Mouse (Mus musculus) hindbrain, embryonic 13.5 days (tissue): Measurements from ENCODE around the gene Prkcsh. TPM values are rescaled to one million over a fixed set of nuclear protein-coding genes. Genes with fewer than 3 reads are reported as not detected.

Experiments
- ATAC-seq: fragments of 200-750 bp; cut with Nextera tagmentation; 2 replicates; pipeline ENCODE4 v1.8.0; 2017; ENCODE audit warnings: moderate TSS enrichment; ENCODE audit not compliant: low FRiP score
- H3K27ac ChIP-seq: fragments of 300-500 bp; sonication (generic); 2 replicates; pipeline ENCODE4 v1.5.1; 2015; ENCODE audit warnings: inconsistent platforms, mild to moderate bottlenecking, moderate library complexity
- H3K27me3 ChIP-seq: fragments of 300-500 bp; sonication (generic); 2 replicates; pipeline ENCODE4 v1.6.1; 2015; ENCODE audit warnings: mild to moderate bottlenecking, inconsistent platforms
- H3K36me3 ChIP-seq: fragments of 300-500 bp; sonication (generic); 2 replicates; pipeline ENCODE4 v1.6.1; 2015; ENCODE audit warnings: mild to moderate bottlenecking, inconsistent platforms
- H3K4me1 ChIP-seq: fragments of 300-500 bp; sonication (generic); replicated peaks from 2 replicates; pipeline ENCODE4 v1.6.1; 2015; ENCODE audit warnings: inconsistent platforms
- H3K4me2 ChIP-seq: fragments of 300-500 bp; sonication (generic); 2 replicates; pipeline ENCODE4 v1.6.1; 2015; ENCODE audit warnings: inconsistent platforms, mild to moderate bottlenecking, moderate library complexity
- H3K4me3 ChIP-seq: fragments of 300-500 bp; sonication (generic); 2 replicates; pipeline ENCODE4 v1.5.1; 2015; ENCODE audit warnings: mild to moderate bottlenecking, inconsistent platforms
- H3K9ac ChIP-seq: fragments of 300-500 bp; sonication (generic); 2 replicates; pipeline ENCODE4 v1.6.1; 2015; ENCODE audit warnings: mild to moderate bottlenecking, inconsistent platforms
- H3K9me3 ChIP-seq: fragments of 300-500 bp; sonication (generic); 2 replicates; pipeline ENCODE4 v1.6.1; 2016; ENCODE audit warnings: inconsistent platforms
- WGBS: fragments of 180-500 bp; shearing (Covaris S2); methylation state at CpG from one replicate; pipeline ENCODE4 v1.1.7; 2015; 5-methylcytosine and 5-hydroxymethylcytosine counted together
- polyA plus RNA-seq: library from polyadenylated mRNA; unstranded; fragments of >200 nt; fragmentation: Nextera tagmentation; extraction: Ambion mirVana; gene quantifications from 2 replicates; pipeline ENCODE4 v1.2.1, GENCODE M21; 2015

The Prkcsh gene
- polyA plus RNA-seq, 1 experiment from 2014 or later: 99.3 TPM

DNA sequence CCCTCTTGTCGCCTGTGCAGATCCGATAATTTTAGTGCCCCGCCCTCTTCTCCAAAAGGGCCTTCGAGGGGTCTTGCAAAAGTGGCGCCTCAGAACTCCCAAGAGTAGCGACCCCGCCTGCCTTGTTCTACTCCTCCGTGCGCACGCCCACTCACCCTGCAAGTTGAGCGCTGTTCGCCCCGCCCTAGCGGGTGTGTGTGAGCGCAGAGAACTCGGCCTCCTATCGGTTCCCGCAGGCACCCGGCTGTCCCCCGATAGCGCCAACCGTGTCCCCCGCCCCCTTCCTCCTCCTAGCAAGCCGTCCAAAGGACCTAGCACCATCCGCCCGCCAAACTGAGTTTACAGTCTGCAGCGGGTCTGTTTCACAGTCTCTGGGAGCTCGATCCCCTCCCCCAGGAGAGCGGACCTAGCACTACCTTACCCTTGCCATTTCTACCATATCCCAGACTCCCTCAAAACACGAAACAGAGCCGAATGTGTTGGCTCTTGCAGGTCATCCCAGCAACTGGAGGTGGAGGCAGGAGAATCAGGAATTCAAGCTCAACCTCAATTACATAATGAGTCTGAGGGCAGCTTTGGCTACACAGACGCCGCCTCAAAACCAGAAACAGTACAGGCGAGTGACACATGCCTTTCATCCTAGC, 40.1 kb upstream of the Prkcsh start:
- H3K9me3 ChIP-seq: no peaks in the 10 kb centered on the region
- peak overlapping the region; percentile 66 for H3K4me2 ChIP-seq
- 3% methylated on average over 34 of the region's 34 CpGs for WGBS
- peaks cover 7% of the 10 kb centered on the region; the same call in 1 of the 2 replicates for H3K36me3 ChIP-seq
- H3K27ac ChIP-seq: no peak overlapping the region
- H3K9ac ChIP-seq: peak overlapping the region; percentile 65
- H3K4me1 ChIP-seq: peaks cover 30% of the 10 kb centered on the region
- peak overlapping the region; percentile 38 for H3K4me3 ChIP-seq
- ATAC-seq: peak; percentile 63
- H3K27me3 ChIP-seq: peaks cover 62% of the 10 kb centered on the region

DNA sequence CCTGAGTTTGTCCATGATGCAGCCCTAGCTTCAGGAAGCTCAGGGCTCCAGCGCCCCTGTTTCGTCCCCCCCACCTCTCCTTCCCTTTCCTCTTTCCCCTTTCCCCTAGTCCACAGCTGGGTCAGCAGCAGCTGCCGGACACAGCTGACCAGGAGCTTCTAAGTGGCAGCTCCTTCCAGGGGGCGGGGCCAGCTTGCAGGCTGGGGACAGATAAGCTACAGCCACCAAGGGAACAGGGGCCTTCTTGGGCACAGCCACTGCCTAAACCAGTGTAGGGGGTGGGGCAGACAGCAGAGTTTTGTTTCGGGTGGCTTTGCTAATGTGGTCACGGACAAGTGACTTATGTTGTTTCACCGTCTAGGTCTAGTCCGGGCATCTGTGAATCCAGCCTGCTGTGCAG, 39.2 kb upstream of the Prkcsh start, which contains the start of gene Epor:
Epor (minus strand) TSS at position 90 of the 400 bp plus-strand sequence.
- peak within 1 kb of the TSS; percentile 38 for H3K4me3 ChIP-seq
- H3K27ac ChIP-seq: no peak within 1 kb of the TSS
- H3K4me1 ChIP-seq: peaks cover 30% of the 10 kb centered on the region
- H3K4me2 ChIP-seq: peak within 1 kb of the TSS; percentile 66
- no peaks in the 10 kb centered on the region for H3K9me3 ChIP-seq
- peak within 1 kb of the TSS; percentile 65 for H3K9ac ChIP-seq
- H3K27me3 ChIP-seq: peaks cover 64% of the 10 kb centered on the region
- H3K36me3 ChIP-seq: peaks cover 5% of the 10 kb centered on the region; the same call in 1 of the 2 replicates
- no peak for ATAC-seq
- 19% methylated on average over 8 of the region's 8 CpGs for WGBS

DNA sequence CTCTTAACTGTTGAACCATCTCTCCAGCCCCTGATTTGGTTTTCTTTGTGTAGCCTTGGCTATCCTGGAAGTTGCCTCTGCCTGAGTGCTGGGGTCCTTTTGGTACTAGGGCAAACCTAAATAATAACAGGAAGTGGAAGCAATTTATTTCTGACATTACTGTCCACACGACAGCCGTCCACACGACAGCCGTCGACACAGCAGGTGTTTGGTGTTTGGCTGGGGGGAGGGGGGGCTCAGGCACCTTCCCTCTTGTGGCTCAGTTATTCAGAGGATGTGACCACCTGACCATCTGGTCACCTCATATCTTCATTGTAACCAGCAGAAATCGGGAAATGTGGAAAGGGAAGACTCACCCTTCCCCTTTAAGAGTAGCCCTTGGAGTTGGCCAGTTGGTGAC, 33.7 kb upstream of the Prkcsh start:
- H3K4me2 ChIP-seq: no peak overlapping the region
- H3K27me3 ChIP-seq: peaks cover 10% of the 10 kb centered on the region
- no peaks in the 10 kb centered on the region for H3K9me3 ChIP-seq
- H3K4me1 ChIP-seq: no peaks in the 10 kb centered on the region
- no peak for ATAC-seq
- H3K9ac ChIP-seq: no peak overlapping the region
- no peaks in the 10 kb centered on the region for H3K36me3 ChIP-seq
- WGBS: 75% methylated on average over 6 of the region's 6 CpGs
- no peak overlapping the region for H3K27ac ChIP-seq
- no peak overlapping the region for H3K4me3 ChIP-seq

DNA sequence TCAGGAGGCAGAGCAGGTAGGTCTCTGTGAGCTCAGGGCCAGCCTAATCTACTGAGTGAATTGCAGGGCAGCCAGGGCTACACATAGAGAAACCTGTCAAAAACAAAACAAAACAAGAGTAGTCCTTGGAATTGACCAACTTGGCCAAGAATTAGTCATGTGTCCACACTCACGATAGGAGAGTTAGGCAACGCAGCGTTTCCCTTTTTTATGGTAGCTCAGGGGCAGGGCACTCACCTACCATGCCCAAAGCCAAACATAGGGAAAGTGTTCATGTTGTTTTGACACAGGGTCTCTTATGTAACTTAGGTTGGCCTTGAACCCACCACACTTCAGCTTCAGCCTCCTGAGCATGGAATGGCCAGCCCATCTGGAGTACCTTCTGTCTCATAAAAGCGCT, 33.3 kb upstream of the Prkcsh start:
- ATAC-seq: no peak
- no peaks in the 10 kb centered on the region for H3K9me3 ChIP-seq
- peaks cover 5% of the 10 kb centered on the region for H3K27me3 ChIP-seq
- no peak overlapping the region for H3K4me3 ChIP-seq
- H3K27ac ChIP-seq: no peak overlapping the region
- 96% methylated on average over 4 of the region's 4 CpGs for WGBS
- no peak overlapping the region for H3K9ac ChIP-seq
- no peak overlapping the region for H3K4me2 ChIP-seq
- H3K4me1 ChIP-seq: no peaks in the 10 kb centered on the region
- H3K36me3 ChIP-seq: no peaks in the 10 kb centered on the region

- no peak overlapping the region for H3K27ac ChIP-seq
- H3K36me3 ChIP-seq: no peaks in the 10 kb centered on the region
- H3K4me3 ChIP-seq: no peak overlapping the region
- no peak for ATAC-seq
- H3K9me3 ChIP-seq: no peaks in the 10 kb centered on the region
- 91% methylated on average over 10 of the region's 10 CpGs for WGBS
- H3K27me3 ChIP-seq: no peaks in the 10 kb centered on the region
- no peak overlapping the region for H3K9ac ChIP-seq
- H3K4me1 ChIP-seq: no peaks in the 10 kb centered on the region
- no peak overlapping the region for H3K4me2 ChIP-seq
Measured at GRCm38 (mm10) chr9:21976626-21977175, 25.9 kb upstream of the Prkcsh start.

- Histone ChIP-seq H3K4me1 (no peaks in the 10 kb centered on the region), H3K27me3 (no peaks in the 10 kb centered on the region), H3K36me3 (no peaks in the 10 kb centered on the region), H3K4me2 (no peak overlapping the region), H3K9ac (no peak overlapping the region), H3K9me3 (no peaks in the 10 kb centered on the region), H3K4me3 (no peak overlapping the region), H3K27ac (no peak overlapping the region)
- ATAC-seq: no peak
- 85% methylated on average over 5 of the region's 5 CpGs for WGBS
Measured at GRCm38 (mm10) chr9:21977331-21977730, 25.3 kb upstream of the Prkcsh start.

GRCm38 (mm10) chr9:21977972-21978371, 24.6 kb upstream of the Prkcsh start:
- no peaks in the 10 kb centered on the region for H3K4me1 ChIP-seq
- no peak overlapping the region for H3K27ac ChIP-seq
- no peaks in the 10 kb centered on the region for H3K36me3 ChIP-seq
- H3K9ac ChIP-seq: no peak overlapping the region
- H3K4me2 ChIP-seq: no peak overlapping the region
- H3K4me3 ChIP-seq: no peak overlapping the region
- no peaks in the 10 kb centered on the region for H3K27me3 ChIP-seq
- ATAC-seq: no peak
- WGBS: 23% methylated on average over 2 of the region's 2 CpGs
- no peaks in the 10 kb centered on the region for H3K9me3 ChIP-seq

DNA sequence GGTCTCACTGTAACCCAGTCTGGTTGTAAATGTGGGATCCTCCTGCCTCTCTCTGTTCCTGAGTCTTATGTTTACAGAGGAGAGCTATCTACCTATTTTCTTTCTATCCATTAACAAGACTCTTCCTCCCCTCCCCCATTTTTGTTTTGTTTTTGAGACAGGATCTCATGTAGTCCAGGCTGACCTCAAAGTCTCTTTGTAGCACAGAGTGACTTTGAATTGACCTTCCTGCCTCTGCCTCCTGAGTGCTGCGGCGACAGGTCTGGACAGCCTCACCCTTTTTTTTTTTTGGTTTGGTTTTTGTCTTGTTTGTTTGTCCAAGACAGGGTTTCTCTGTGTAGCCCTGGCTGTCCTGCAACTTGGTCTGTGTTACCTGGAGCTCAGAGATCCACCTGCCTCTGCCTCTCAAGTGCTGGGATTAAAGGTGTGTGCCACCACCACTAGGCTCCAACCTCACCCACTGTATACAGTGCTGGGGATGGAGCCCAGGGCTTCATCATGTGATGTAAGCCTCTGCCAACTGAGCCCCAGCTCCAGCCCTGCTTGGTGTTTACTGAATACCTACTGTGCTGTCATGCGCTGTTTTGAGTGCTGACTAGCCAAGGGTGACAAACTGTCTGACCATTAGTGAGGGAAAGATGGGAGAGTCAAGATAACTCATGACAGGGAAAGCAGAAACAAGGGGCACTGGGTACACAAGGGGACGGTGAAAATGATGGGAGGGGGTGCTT, 24.0 kb upstream of the Prkcsh start:
- no peak overlapping the region for H3K27ac ChIP-seq
- H3K9ac ChIP-seq: no peak overlapping the region
- WGBS: 83% methylated on average over 4 of the region's 4 CpGs
- H3K4me2 ChIP-seq: no peak overlapping the region
- ATAC-seq: no peak
- H3K4me1 ChIP-seq: no peaks in the 10 kb centered on the region
- H3K36me3 ChIP-seq: no peaks in the 10 kb centered on the region
- H3K9me3 ChIP-seq: no peaks in the 10 kb centered on the region
- H3K27me3 ChIP-seq: 0 out of 2 replicates have a peak, but pooled peaks cover 1% of the 10 kb centered on the region
- no peak overlapping the region for H3K4me3 ChIP-seq

- Histone ChIP-seq H3K9me3 (no peaks in the 10 kb centered on the region), H3K4me1 (peaks cover 11% of the 10 kb centered on the region), H3K4me3 (no peak overlapping the region), H3K27ac (no peak overlapping the region), H3K9ac (no peak overlapping the region), H3K4me2 (no peak overlapping the region), H3K27me3 (peaks cover 47% of the 10 kb centered on the region), H3K36me3 (no peaks in the 10 kb centered on the region)
- WGBS: 28% methylated on average over 3 of the region's 3 CpGs
- no peak for ATAC-seq
Measured at GRCm38 (mm10) chr9:21983911-21984310, 18.7 kb upstream of the Prkcsh start.

GRCm38 (mm10) chr9:21987592-21988342, 14.8 kb upstream of the Prkcsh start:
- WGBS: 9% methylated on average over 36 of the region's 36 CpGs
- H3K9ac ChIP-seq: no peak overlapping the region
- peak overlapping the region; percentile 57 for H3K4me2 ChIP-seq
- ATAC-seq: no peak
- H3K36me3 ChIP-seq: no peaks in the 10 kb centered on the region
- H3K4me1 ChIP-seq: peaks cover 26% of the 10 kb centered on the region
- H3K9me3 ChIP-seq: no peaks in the 10 kb centered on the region
- peaks cover 84% of the 10 kb centered on the region for H3K27me3 ChIP-seq
- peak overlapping the region; percentile 36; the same call in 1 of the 2 replicates for H3K4me3 ChIP-seq
- H3K27ac ChIP-seq: no peak overlapping the region

DNA sequence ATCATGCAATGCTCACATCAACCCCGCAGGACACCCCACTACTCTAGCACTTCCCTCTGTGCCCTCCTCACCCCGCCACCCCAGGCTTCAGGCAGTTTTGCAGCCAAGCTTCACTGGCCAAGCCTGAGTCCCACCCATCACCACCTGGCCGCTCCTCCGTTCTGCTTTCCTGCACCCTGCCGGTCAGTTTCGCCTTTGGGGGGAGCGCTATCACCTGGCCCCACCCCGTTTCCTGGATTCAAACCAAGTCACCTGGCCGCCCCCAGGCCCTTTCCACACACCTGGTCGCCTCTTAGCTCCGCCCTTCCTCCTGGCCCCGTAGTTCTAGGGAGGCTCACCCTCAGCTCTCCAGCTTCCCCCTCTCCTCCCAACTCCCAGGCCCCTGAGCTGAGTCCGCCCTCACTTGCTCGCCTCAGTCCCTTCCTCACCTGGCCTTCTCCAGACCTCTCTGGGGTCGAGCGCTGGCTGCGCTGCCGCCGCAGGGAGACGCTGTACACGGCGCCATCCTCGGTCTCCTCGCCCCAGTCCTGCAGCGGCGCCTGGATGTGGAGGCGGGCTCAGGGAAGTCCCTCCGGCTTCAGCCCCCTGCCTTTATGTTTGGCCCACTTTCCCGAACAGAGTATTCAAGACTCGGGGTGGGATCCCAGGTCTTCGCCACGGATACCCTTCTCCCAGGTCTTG, 14.0 kb upstream of the Prkcsh start:
- peak overlapping the region; percentile 64 for H3K9ac ChIP-seq
- ATAC-seq: no peak

More for the DNA sequence above, 14.0 kb upstream of the Prkcsh start:
- no peak overlapping the region for H3K27ac ChIP-seq
- H3K36me3 ChIP-seq: no peaks in the 10 kb centered on the region
- no peaks in the 10 kb centered on the region for H3K9me3 ChIP-seq
- H3K4me3 ChIP-seq: peak overlapping the region; percentile 36
- WGBS: under 1% methylated on average over 32 of the region's 32 CpGs
- H3K27me3 ChIP-seq: peaks cover 89% of the 10 kb centered on the region
- peak overlapping the region; percentile 57 for H3K4me2 ChIP-seq
- H3K4me1 ChIP-seq: peaks cover 26% of the 10 kb centered on the region
